Mouse (Mus musculus) yolk sac, embryonic 10.5 days (tissue): ENCODE measurements around the gene Cramp1l.
"Not testable (repeated sequence)": the region's sequence is repeated elsewhere in the genome, so short reads cannot be mapped to it uniquely, and the experiment has no call there.

ENCODE experiments used
- DNase-seq: peaks from one replicate; pipeline ENCODE4 v3.0.0-alpha.2; 2017; ENCODE audit warnings: low spot score

Gene Cramp1l

GRCm38 (mm10) chr17:24959371-24959770, 56.2 kb downstream of the Cramp1l start:
- no peak for DNase-seq

- DNase-seq = peak; percentile 69
These were observed 62.3 kb downstream of the Cramp1l start for GRCm38 (mm10) chr17:24953291-24953690.

- no peak for DNase-seq
These were observed 64.9 kb downstream of the Cramp1l start for GRCm38 (mm10) chr17:24950671-24951070.

GRCm38 (mm10) chr17:24948204-24948603, 67.4 kb downstream of the Cramp1l start:
- no peak for DNase-seq

- DNase-seq = not testable (repeated sequence)
These were observed 72.0 kb downstream of the Cramp1l start for GRCm38 (mm10) chr17:24943589-24943988.

- no peak for DNase-seq
These were observed 72.6 kb downstream of the Cramp1l start for GRCm38 (mm10) chr17:24943036-24943435.

GRCm38 (mm10) chr17:24942453-24942852, 73.1 kb downstream of the Cramp1l start:
- DNase-seq = not testable (repeated sequence)

GRCm38 (mm10) chr17:24937266-24937665, 78.3 kb downstream of the Cramp1l start:
- DNase-seq = no peak

- peak; percentile 93 for DNase-seq
These were observed 79.0 kb downstream of the Cramp1l start, which contains the start of gene Mapk8ip3 for GRCm38 (mm10) chr17:24936259-24937237. Gene Mapk8ip3 (minus strand): TSS chr17:24936977.

GRCm38 (mm10) chr17:24935666-24936065, 79.9 kb downstream of the Cramp1l start:
- DNase-seq = no peak

GRCm38 (mm10) chr17:24934926-24935325, 80.7 kb downstream of the Cramp1l start:
- DNase-seq = no peak

GRCm38 (mm10) chr17:24933163-24933562, 82.4 kb downstream of the Cramp1l start:
- DNase-seq = no peak

- no peak for DNase-seq
These were observed 83.2 kb downstream of the Cramp1l start for GRCm38 (mm10) chr17:24932431-24932830.

- DNase-seq = no peak
These were observed 86.1 kb downstream of the Cramp1l start for GRCm38 (mm10) chr17:24929506-24929905.

- DNase-seq = no peak
These were observed 92.3 kb downstream of the Cramp1l start for GRCm38 (mm10) chr17:24923246-24923645.

- no peak for DNase-seq
These were observed 101.6 kb downstream of the Cramp1l start for GRCm38 (mm10) chr17:24913984-24914383.
